In the genomic region with DNA sequence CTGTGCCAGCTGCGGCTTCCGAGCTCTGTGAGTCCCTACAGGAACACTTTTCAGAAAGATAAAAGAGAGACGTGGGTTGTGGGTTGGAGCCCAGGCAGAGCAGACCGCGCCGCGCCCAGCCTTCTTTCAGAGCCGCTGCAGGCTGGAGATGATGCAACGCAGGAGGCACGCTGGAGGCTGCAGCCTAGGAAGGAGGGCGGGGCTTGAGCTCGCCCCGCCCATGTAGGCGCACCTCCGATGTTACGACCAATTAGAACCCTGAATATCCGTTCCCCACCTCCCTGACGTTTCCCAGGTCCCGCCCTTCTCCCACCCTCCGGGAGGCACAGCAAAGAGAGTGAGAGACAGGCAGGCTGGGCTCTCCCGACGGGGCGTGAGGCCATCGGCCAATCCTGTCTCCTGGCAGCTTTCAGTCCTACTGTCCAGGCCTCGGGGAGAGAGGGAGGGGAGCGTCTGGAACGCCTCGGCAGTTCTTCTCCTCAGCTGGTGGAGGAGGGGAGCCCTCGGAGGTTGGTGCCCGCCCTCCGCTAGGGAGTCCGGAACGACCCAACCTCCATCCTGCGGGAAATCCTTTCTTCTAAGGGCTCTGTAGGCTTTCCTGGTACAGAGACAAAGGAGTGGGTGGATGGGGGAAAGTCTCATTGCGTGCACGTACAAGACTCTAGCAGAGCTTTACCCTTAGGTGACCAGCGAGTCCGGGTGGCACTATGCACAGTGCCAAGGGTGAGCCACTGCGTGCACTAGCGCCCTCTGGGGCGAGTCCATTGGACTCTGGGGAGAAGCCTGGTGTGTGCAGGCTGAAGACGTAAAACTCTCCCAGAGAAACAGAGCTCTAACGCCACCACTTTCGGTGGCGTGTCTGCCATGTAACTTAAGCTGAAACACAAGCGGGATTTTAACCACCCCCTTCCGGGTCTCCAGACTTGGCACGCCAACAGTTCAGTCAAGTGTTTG, we compare ENCODE assay signal across 7 mouse cellular contexts. TPM values are rescaled to one million over a fixed set of nuclear protein-coding genes. Genes with fewer than 3 reads are reported as not detected.
DNase-seq lines count a peak whose midpoint lies in the region; ATAC-seq lines count a peak whose summit lies in the region.

A gene (minus strand): TSS at position 153 of the 954 bp plus-strand sequence.

- peak; percentile 96 for DNase-seq in adrenal gland, adult 2 months
- peak; percentile 97 for DNase-seq in embryo, embryonic 11.5 days (ENCODE audit: low read depth, low spot score)
- peak; percentile 86 to 89 for DNase-seq in gastrocnemius, postnatal 36 days
- peak; percentile 91 to 97 for DNase-seq in left cerebral cortex, postnatal 25 days (ENCODE audit: low spot score in 2 of 2)
- DNase-seq in midbrain, embryonic 10.5 days (ENCODE audit: low spot score): peak; percentile 97
- DNase-seq in right cerebral cortex, postnatal 4 days: peak; percentile 85

- no peaks in the 10 kb centered on the region for H3K9me3 ChIP-seq in intestine, embryonic 15.5 days
- H3K9me3 ChIP-seq in midbrain, embryonic 10.5 days (replicated peaks): no peaks in the 10 kb centered on the region

- no peaks in the 10 kb centered on the region for H3K36me3 ChIP-seq in intestine, embryonic 15.5 days
- H3K36me3 ChIP-seq in midbrain, embryonic 10.5 days: no peaks in the 10 kb centered on the region

- peak; percentile 99 for ATAC-seq in intestine, embryonic 15.5 days

- no peaks in the 10 kb centered on the region for H3K27me3 ChIP-seq in intestine, embryonic 15.5 days (replicated peaks)
- H3K27me3 ChIP-seq in midbrain, embryonic 10.5 days (ENCODE audit: low read depth, poor library complexity, severe bottlenecking): no peaks in the 10 kb centered on the region

- WGBS in intestine, embryonic 15.5 days: 0% methylated on average over 48 of the region's 48 CpGs
- under 1% methylated on average over 48 of the region's 48 CpGs for WGBS in midbrain, embryonic 10.5 days

- peak within 1 kb of the TSS; percentile 98 for H3K27ac ChIP-seq in intestine, embryonic 15.5 days
- peak within 1 kb of the TSS; percentile 94 for H3K27ac ChIP-seq in midbrain, embryonic 10.5 days (replicated peaks)

- peak within 1 kb of the TSS; percentile 74 for H3K4me3 ChIP-seq in intestine, embryonic 15.5 days (replicated peaks)
- peak within 1 kb of the TSS; percentile 80 for H3K4me3 ChIP-seq in midbrain, embryonic 10.5 days

- intact Hi-C loops in gastrocnemius, postnatal 36 days (cut with DNase I): loop anchor here (5.0 kb wide), 2 partner anchors 69 to 71 kb away; no protein-coding TSS in a partner anchor
- intact Hi-C loops in left cerebral cortex, postnatal 25 days (cut with DNase I): loop anchor here (1.0 to 5.0 kb wide), 6 partner anchors 28 to 131 kb away; a partner anchor contains a TSS

- H3K4me1 ChIP-seq in intestine, embryonic 15.5 days (replicated peaks): peaks cover 14% of the 10 kb centered on the region
- H3K4me1 ChIP-seq in midbrain, embryonic 10.5 days: peaks cover 48% of the 10 kb centered on the region

- H3K4me2 ChIP-seq in intestine, embryonic 15.5 days (replicated peaks): peak within 1 kb of the TSS; percentile 98

- peak within 1 kb of the TSS; percentile 77 for H3K9ac ChIP-seq in intestine, embryonic 15.5 days

RNA-seq across cellular contexts. Expression of the gene that starts here (rescaled TPM):
- 1 to 10 TPM; 8.9 to 9.5 TPM for total RNA-seq in adrenal gland, adult 2 months (2021)
- 4.4 and 5.5 TPM in 2 replicates for polyA plus RNA-seq in adrenal gland, adult 2 months (2012; rRNA removed)
- under 1 TPM; 0.71 to 0.81 TPM for total RNA-seq in gastrocnemius, postnatal 36 days (2021)
- polyA plus RNA-seq in intestine, embryonic 15.5 days (2015; fragmentation: Nextera tagmentation; extraction: Ambion mirVana): 12.5 and 13.1 TPM in 2 replicates
- total RNA-seq in left cerebral cortex, postnatal 25 days (2021): 10 to 100 TPM; 39.3 to 43.2 TPM
- 14.8 and 19.4 TPM in 2 replicates for polyA plus RNA-seq in midbrain, embryonic 10.5 days (2016; fragmentation: Nextera tagmentation; extraction: Ambion mirVana)

Comparison
In these comparisons a context has a peak if more than half of its experiments do, and no peak if none do; other contexts are left out.
1. Peak in every context shown above with its lines: DNase-seq, ATAC-seq, H3K4me3 ChIP-seq and H3K27ac ChIP-seq.
2. RNA of the gene that starts here (total RNA-seq): 39.3 to 43.2 TPM in left cerebral cortex, postnatal 25 days and 8.9 to 9.5 TPM in adrenal gland, adult 2 months; 0.71 to 0.81 TPM in gastrocnemius, postnatal 36 days; every median in the first group is over 4 times any median in the second.
3. Peak in DNase-seq in gastrocnemius, postnatal 36 days; RNA of the gene not detected or under 1 TPM.